Mouse (Mus musculus) megakaryocyte, embryonic 14.5 days (primary cell): ENCODE data around the gene Wasf2. TPM values are rescaled to one million over a fixed set of nuclear protein-coding genes. Genes with fewer than 3 reads are reported as not detected.

Experiments used
- H3K27me3 ChIP-seq: replicated peaks from 2 replicates; pipeline ENCODE3; 2012; ENCODE audit warnings: inconsistent platforms
- H3K36me3 ChIP-seq: replicated peaks from 2 replicates; pipeline ENCODE3; 2012; ENCODE audit warnings: low read length, inconsistent platforms, mixed read lengths
- H3K4me1 ChIP-seq: 2 replicates; pipeline ENCODE4 v1.6.1; 2012; ENCODE audit warnings: inconsistent platforms
- H3K4me3 ChIP-seq: replicated peaks from 2 replicates; pipeline ENCODE3; 2012; ENCODE audit warnings: moderate library complexity, mild to moderate bottlenecking, inconsistent platforms
- H3K9me3 ChIP-seq: 2 replicates; pipeline ENCODE4 v1.6.1; 2012; ENCODE audit warnings: inconsistent platforms
- FLI1 ChIP-seq: IDR thresholded peaks from 2 replicates; pipeline ENCODE4 v1.6.1; 2012; ENCODE audit warnings: low read length, inconsistent platforms, mixed read lengths
- GATA1 ChIP-seq: IDR thresholded peaks from 3 replicates; pipeline ENCODE4 v1.6.1; 2012; ENCODE audit warnings: mixed read lengths, low read length, inconsistent platforms, borderline replicate concordance
- polyA plus RNA-seq: library from polyadenylated mRNA; stranded (reverse); fragments of >175 nt; gene quantifications from 2 replicates; pipeline ENCODE4 v1.2.3, GENCODE M21; 2012; ENCODE audit warnings: low replicate concordance; ENCODE audit not compliant: insufficient read depth

Gene Wasf2
- polyA plus RNA-seq, 1 experiment = 43.7 TPM

GRCm38 (mm10) chr4:133227636-133228035, 97.3 kb downstream of the Wasf2 start:
- TF ChIP-seq GATA1 (no peak), FLI1 (no peak)

GRCm38 (mm10) chr4:133229582-133229981, 99.3 kb downstream of the Wasf2 start:
- H3K4me3 ChIP-seq = no peak overlapping the region
- no peak for TF ChIP-seq FLI1
- no peaks in the 10 kb centered on the region for H3K36me3 ChIP-seq
- peaks cover 63% of the 10 kb centered on the region for H3K27me3 ChIP-seq
- H3K4me1 ChIP-seq = peaks cover 13% of the 10 kb centered on the region; the same call in 1 of the 2 replicates
- H3K9me3 ChIP-seq = peaks cover 12% of the 10 kb centered on the region; the same call in 1 of the 2 replicates

More at GRCm38 (mm10) chr4:133227636-133228035, 97.3 kb downstream of the Wasf2 start:
- Histone ChIP-seq H3K9me3 (peaks cover 12% of the 10 kb centered on the region; the same call in 1 of the 2 replicates), H3K4me3 (peak overlapping the region; percentile 18), H3K4me1 (peaks cover 14% of the 10 kb centered on the region), H3K36me3 (no peaks in the 10 kb centered on the region), H3K27me3 (peaks cover 73% of the 10 kb centered on the region)

GRCm38 (mm10) chr4:133233285-133233976, 103.1 kb downstream of the Wasf2 start:
- H3K27me3 ChIP-seq = peaks cover 62% of the 10 kb centered on the region
- H3K4me3 ChIP-seq = no peak overlapping the region
- H3K36me3 ChIP-seq = no peaks in the 10 kb centered on the region
- H3K4me1 ChIP-seq = peaks cover 22% of the 10 kb centered on the region
- peaks cover 12% of the 10 kb centered on the region; the same call in 1 of the 2 replicates for H3K9me3 ChIP-seq
- TF ChIP-seq GATA1 = no peak
- no peak for TF ChIP-seq FLI1

- Histone ChIP-seq H3K36me3 (no peaks in the 10 kb centered on the region), H3K27me3 (peaks cover 56% of the 10 kb centered on the region), H3K9me3 (peaks cover 8% of the 10 kb centered on the region; the same call in 1 of the 2 replicates), H3K4me3 (no peak overlapping the region), H3K4me1 (peaks cover 30% of the 10 kb centered on the region)
- TF ChIP-seq GATA1 (no peak), FLI1 (no peak)
Observed at GRCm38 (mm10) chr4:133234771-133235170, 104.5 kb downstream of the Wasf2 start.

GRCm38 (mm10) chr4:133235415-133235814, 105.1 kb downstream of the Wasf2 start:
- H3K4me1 ChIP-seq = peaks cover 32% of the 10 kb centered on the region

GRCm38 (mm10) chr4:133237911-133238310, 107.6 kb downstream of the Wasf2 start:
- no peaks in the 10 kb centered on the region for H3K9me3 ChIP-seq
- H3K27me3 ChIP-seq = peaks cover 48% of the 10 kb centered on the region
- H3K4me3 ChIP-seq = no peak overlapping the region
- H3K4me1 ChIP-seq = peaks cover 56% of the 10 kb centered on the region
- no peak for TF ChIP-seq GATA1
- TF ChIP-seq FLI1 = no peak
- H3K36me3 ChIP-seq = no peaks in the 10 kb centered on the region

More at GRCm38 (mm10) chr4:133235415-133235814, 105.1 kb downstream of the Wasf2 start:
- TF ChIP-seq FLI1 = no peak
- no peak for TF ChIP-seq GATA1
- Histone ChIP-seq H3K9me3 (peaks cover 8% of the 10 kb centered on the region; the same call in 1 of the 2 replicates), H3K36me3 (no peaks in the 10 kb centered on the region), H3K27me3 (peaks cover 55% of the 10 kb centered on the region), H3K4me3 (no peak overlapping the region)

GRCm38 (mm10) chr4:133240490-133240921, 110.2 kb downstream of the Wasf2 start, which contains the start of gene Map3k6:
Map3k6 (plus strand) TSS chr4:133240818.
- H3K4me3 ChIP-seq = peak within 1 kb of the TSS; percentile 95
- H3K4me1 ChIP-seq = peaks cover 78% of the 10 kb centered on the region
- peaks cover 54% of the 10 kb centered on the region for H3K27me3 ChIP-seq

GRCm38 (mm10) chr4:133240934-133241908, 110.9 kb downstream of the Wasf2 start:
- H3K27me3 ChIP-seq = peaks cover 56% of the 10 kb centered on the region
- TF ChIP-seq GATA1 = no peak
- TF ChIP-seq FLI1 = no peak
- H3K4me3 ChIP-seq = peak overlapping the region; percentile 95
- H3K4me1 ChIP-seq = peaks cover 85% of the 10 kb centered on the region
- no peaks in the 10 kb centered on the region for H3K36me3 ChIP-seq
- no peaks in the 10 kb centered on the region for H3K9me3 ChIP-seq

More at GRCm38 (mm10) chr4:133240490-133240921, 110.2 kb downstream of the Wasf2 start, which contains the start of gene Map3k6:
- H3K36me3 ChIP-seq = no peaks in the 10 kb centered on the region
- H3K9me3 ChIP-seq = no peaks in the 10 kb centered on the region
- no peak for TF ChIP-seq FLI1
- no peak for TF ChIP-seq GATA1

GRCm38 (mm10) chr4:133241910-133242309, 111.6 kb downstream of the Wasf2 start:
- H3K27me3 ChIP-seq = peaks cover 58% of the 10 kb centered on the region
- H3K4me3 ChIP-seq = peak overlapping the region; percentile 95
- no peaks in the 10 kb centered on the region for H3K9me3 ChIP-seq
- TF ChIP-seq FLI1 = no peak
- TF ChIP-seq GATA1 = no peak
- H3K36me3 ChIP-seq = no peaks in the 10 kb centered on the region
- peaks cover 83% of the 10 kb centered on the region for H3K4me1 ChIP-seq
